Mouse (Mus musculus) heart, adult 2 months (tissue): ENCODE results near the gene Gm867. TPM values are rescaled to one million over a fixed set of nuclear protein-coding genes. Genes with fewer than 3 reads are reported as not detected.

ENCODE experiments used
- DNase-seq, 2 experiments: peaks; one replicate each; pipeline ENCODE4 v3.0.0; 2021
- H3K27ac ChIP-seq: fragments of 200-600 bp; 2 replicates; pipeline ENCODE4 v1.8.1; 2022
- H3K27me3 ChIP-seq: fragments of 200-500 bp; 2 replicates; pipeline ENCODE4 v1.6.1; 2012; ENCODE audit warnings: mild to moderate bottlenecking, low read length, inconsistent platforms, mixed read lengths; ENCODE audit not compliant: control insufficient read depth, insufficient read depth
- H3K36me3 ChIP-seq: fragments of 200-500 bp; 2 replicates; pipeline ENCODE4 v1.6.1; 2012; ENCODE audit warnings: low read length, inconsistent platforms; ENCODE audit not compliant: control insufficient read depth, insufficient read depth
- H3K4me1 ChIP-seq: fragments of 200-500 bp; 2 replicates; pipeline ENCODE4 v1.6.1; 2011; ENCODE audit warnings: low read length; ENCODE audit not compliant: control insufficient read depth, insufficient read depth
- H3K4me3 ChIP-seq: fragments of 200-600 bp; 2 replicates; pipeline ENCODE4 v1.8.1; 2022
- H3K79me2 ChIP-seq: fragments of 200-500 bp; replicated peaks from 2 replicates; pipeline ENCODE4 v1.6.1; 2012; ENCODE audit warnings: mild to moderate bottlenecking, inconsistent platforms, low read length, moderate library complexity, mixed read lengths; ENCODE audit not compliant: control insufficient read depth, insufficient read depth
- H3K9ac ChIP-seq: fragments of 200-500 bp; 2 replicates; pipeline ENCODE4 v1.6.1; 2012; ENCODE audit warnings: low read depth, mild to moderate bottlenecking, control low read depth, inconsistent platforms, low read length, mixed read lengths
- CTCF ChIP-seq: fragments of 200-600 bp; IDR thresholded peaks from 2 replicates; pipeline ENCODE4 v1.8.1; 2022; ENCODE audit warnings: antibody characterized with exemption, mild to moderate bottlenecking, moderate library complexity
- EP300 ChIP-seq: fragments of 200-500 bp; IDR thresholded peaks from 2 replicates; pipeline ENCODE4 v1.6.1; 2011; ENCODE audit warnings: low read depth, low read length, control low read depth; ENCODE audit not compliant: insufficient read depth
- POLR2A ChIP-seq: fragments of 200-500 bp; IDR thresholded peaks from 2 replicates; pipeline ENCODE4 v1.6.1; 2011; ENCODE audit warnings: mild to moderate bottlenecking, low read depth, low read length, control low read depth; ENCODE audit not compliant: insufficient read depth
- WGBS: fragments of 180-500 bp; shearing (Covaris S2); methylation state at CpG from one replicate; pipeline ENCODE4 v1.1.7; 2018; 5-methylcytosine and 5-hydroxymethylcytosine counted together
- intact Hi-C: fragments of 180-260 bp; cut with DNase I; formaldehyde crosslinking; loops from one replicate; pipeline ENCODE4 v1.15.1; 2025
- polyA plus RNA-seq: library from polyadenylated mRNA; depleted of rRNA; stranded (reverse); fragments of >200 nt; gene quantifications from 2 replicates; pipeline ENCODE4 v1.2.3, GENCODE M21; 2012
- total RNA-seq, 2 experiments: library from RNA; stranded (reverse); gene quantifications; 2 replicates each; pipeline ENCODE4 v1.2.3; 2021

Gm867 gene
- total and polyA plus RNA-seq, 3 experiments, result 0.76 TPM; not detected in 2

DNA sequence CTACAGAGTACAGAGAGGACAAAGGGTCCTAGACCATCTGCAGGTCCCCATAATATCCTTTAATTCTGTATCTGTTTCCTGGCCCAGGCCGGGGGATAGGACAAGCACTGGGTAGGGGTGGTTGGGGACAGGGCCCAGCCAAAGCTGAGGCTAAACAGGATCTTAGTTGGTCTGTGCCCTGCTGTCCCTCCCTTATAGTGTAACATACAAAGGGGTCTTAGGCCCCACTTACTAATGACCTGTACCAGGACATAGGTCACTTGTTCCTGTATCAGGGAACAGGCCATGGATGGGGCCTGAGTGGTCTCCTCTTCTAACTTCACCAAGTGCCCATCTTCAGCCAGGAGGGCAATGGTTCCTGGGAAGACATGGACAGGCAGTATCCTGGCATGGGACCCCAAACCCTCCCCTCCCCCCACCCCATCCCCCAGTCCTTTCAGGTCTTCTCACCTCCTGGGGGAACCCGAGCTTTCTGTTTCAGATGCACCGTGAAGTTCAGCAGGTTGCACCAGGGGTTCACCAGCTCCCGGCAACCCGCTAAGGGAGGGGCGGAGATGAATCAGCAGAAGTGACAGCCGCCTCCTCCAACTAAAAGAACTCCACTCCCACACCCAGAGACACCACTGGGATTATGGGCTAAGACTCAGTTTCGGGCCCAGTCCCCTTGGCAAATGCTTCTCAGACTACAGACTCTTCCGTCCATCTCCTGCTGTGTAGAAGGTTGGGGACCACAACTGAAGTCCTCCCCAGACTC is 814 bp downstream of the Gm867 start:
- Histone ChIP-seq H3K4me3 (no peak overlapping the region), H3K79me2 (no peaks in the 10 kb centered on the region), H3K27me3 (no peaks in the 10 kb centered on the region), H3K9ac (no peak overlapping the region), H3K36me3 (no peaks in the 10 kb centered on the region), H3K4me1 (peaks cover 6% of the 10 kb centered on the region), H3K27ac (no peak overlapping the region)
- DNase-seq, result no peak
- intact Hi-C loops, result no loop called here
- no peak for TF ChIP-seq EP300
- TF ChIP-seq POLR2A, result no peak
- TF ChIP-seq CTCF, result no peak
- WGBS, result 71% methylated on average over 9 of the region's 9 CpGs

DNA sequence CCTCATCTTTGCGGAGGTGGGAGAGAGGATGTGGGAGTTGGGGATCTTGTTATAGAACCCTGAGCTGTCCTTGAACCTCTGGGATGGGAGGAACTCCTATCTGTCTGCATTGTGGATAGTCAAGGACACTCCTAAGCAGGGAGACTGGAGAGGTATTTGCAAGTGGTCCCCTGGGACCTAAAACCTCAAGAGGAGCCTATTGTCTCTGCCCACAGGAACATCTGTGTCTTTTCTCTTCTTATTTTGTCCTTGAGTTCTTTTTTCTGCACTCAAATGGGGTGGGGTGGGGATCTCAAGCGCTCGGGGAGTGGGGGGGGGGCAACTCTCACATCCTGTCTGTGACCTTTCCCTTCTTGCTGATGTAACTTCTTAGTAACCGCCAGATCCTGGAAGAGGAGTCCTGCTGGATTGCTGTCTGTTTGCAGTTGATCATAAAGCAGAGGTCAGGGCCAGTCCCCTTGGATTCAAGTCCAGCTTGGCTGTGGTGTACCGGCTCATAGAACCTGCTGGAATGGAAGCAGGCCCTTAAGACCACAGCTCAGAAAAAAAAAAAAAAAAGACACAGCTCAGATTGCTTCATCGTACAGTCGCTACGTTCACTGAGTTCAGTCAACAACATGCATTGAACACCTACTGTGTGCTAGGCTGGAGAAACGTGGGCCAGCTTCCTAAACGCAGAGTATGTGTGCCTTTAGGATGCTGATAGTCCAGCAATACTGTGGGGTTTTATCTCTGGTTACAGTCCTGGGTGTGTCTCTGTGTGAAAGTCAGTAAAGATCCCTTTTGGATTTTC is 2.4 kb downstream of the Gm867 start:
- Histone ChIP-seq H3K79me2 (no peaks in the 10 kb centered on the region), H3K4me1 (peaks cover 5% of the 10 kb centered on the region), H3K4me3 (no peak overlapping the region), H3K9ac (no peak overlapping the region), H3K27ac (peak overlapping the region; percentile 40; the same call in 1 of the 2 replicates), H3K27me3 (no peaks in the 10 kb centered on the region), H3K36me3 (no peaks in the 10 kb centered on the region)
- intact Hi-C loops, result no loop called here
- 31% methylated on average over 10 of the region's 10 CpGs for WGBS
- TF ChIP-seq CTCF (no peak), POLR2A (0 out of 2 replicates have a peak, but pooled peaks have one; percentile 0)
- DNase-seq, result peak in 1 of 2 experiments; percentile 44

DNA sequence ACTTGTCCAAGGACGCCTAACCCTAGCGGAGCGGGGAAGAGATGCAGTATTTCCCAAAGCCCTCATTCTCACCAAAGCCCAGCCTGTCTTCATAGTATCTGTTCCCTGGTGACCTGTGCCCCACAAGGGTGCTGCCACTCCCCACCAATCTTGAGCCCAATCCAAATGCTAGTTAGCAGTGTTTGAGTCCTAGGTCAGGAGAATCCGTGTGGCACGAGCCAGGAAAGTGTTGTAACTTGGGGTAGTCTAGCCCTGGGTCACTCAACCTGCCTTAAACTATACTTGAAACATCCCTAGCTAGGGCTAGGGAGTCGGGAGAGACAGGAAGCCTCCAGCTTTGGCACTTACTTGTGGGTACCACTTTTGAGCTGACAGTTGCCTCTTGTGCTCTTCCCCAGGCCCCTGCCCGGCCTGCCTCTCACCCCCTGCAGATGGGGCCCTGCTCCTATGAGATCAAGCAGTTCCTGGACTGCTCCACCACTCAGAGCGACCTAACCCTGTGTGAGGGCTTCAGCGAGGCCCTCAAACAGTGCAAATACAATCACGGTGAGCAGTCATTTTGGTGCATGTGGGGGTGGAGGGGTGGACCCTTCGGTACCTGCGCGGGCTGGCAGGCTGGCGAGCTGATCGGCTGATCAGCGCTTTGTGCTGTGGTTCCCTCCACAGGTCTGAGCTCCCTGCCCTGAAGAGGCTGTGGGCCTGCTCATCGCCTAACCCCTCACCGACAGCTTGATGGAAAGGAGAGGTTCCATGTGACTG is 3.4 kb downstream of the Gm867 start:
- peak overlapping the region; percentile 55 for H3K9ac ChIP-seq

DNA sequence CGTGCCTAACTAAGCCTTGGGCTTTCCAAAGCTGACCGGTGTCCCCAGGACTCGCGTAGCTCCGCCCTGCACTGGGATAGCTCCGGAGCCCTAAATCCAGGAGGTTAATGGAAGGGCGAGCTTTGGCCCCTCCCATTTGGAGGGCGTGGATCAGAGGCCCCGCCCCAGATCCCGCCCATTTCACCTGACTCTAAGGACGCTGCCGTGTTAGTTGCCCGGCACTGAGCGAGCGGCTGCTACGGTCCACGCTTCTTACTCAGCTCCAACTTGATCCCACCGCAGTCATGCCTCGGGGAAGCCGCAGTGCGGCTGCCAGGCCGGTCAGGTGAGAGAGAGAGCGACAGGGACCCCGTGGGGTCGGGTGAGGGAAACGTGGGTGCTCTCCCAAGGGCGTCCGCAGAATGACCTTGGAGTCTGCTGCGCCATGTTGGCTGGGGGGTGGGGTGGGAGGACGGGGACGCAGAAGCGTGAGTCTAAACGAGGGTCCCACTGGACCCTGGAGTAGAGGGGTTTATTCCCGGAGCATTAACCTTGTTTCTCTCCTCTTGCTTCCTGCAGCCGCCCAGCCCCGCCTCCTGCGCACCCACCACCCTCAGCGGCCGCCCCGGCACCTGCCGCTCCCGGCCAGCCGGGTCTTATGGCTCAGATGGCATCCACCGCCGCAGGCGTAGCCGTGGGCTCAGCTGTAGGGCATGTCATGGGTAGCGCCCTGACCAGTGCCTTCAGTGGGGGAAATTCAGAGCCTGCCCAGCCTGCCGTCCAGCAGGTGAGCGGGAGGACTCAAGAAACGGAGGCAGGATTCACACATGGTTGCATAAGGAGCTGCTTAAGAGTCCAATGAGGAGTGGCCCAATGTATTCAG is 4.6 kb downstream of the Gm867 start, which contains the start of gene Mmp11:
Mmp11 (minus strand) TSS at position 817 of the 862 bp plus-strand sequence.
- Histone ChIP-seq H3K27me3 (no peaks in the 10 kb centered on the region), H3K79me2 (no peaks in the 10 kb centered on the region), H3K36me3 (no peaks in the 10 kb centered on the region), H3K4me3 (peak within 1 kb of the TSS; percentile 55), H3K4me1 (peaks cover 12% of the 10 kb centered on the region), H3K9ac (peak within 1 kb of the TSS; percentile 88), H3K27ac (peak within 1 kb of the TSS; percentile 84)
- TF ChIP-seq CTCF (no peak), EP300 (no peak), POLR2A (peak; percentile 95)
- WGBS, result 8% methylated on average over 51 of the region's 51 CpGs
- intact Hi-C loops, result no loop called here
- DNase-seq, result peak; percentile 69 to 83

More for the DNA sequence above, 3.4 kb downstream of the Gm867 start:
- intact Hi-C loops, result no loop called here
- H3K36me3 ChIP-seq, result no peaks in the 10 kb centered on the region
- H3K79me2 ChIP-seq, result no peaks in the 10 kb centered on the region
- TF ChIP-seq POLR2A, result peak; percentile 26; the same call in 1 of the 2 replicates
- no peak for TF ChIP-seq EP300
- 0 out of 2 replicates have a peak, but pooled peaks have one; percentile 1 for TF ChIP-seq CTCF
- peak overlapping the region; percentile 55 for H3K4me3 ChIP-seq
- no peaks in the 10 kb centered on the region for H3K27me3 ChIP-seq
- H3K27ac ChIP-seq, result peak overlapping the region; percentile 84; the same call in 1 of the 2 replicates
- DNase-seq, result no peak
- peaks cover 9% of the 10 kb centered on the region for H3K4me1 ChIP-seq
- 48% methylated on average over 18 of the region's 18 CpGs for WGBS

DNA sequence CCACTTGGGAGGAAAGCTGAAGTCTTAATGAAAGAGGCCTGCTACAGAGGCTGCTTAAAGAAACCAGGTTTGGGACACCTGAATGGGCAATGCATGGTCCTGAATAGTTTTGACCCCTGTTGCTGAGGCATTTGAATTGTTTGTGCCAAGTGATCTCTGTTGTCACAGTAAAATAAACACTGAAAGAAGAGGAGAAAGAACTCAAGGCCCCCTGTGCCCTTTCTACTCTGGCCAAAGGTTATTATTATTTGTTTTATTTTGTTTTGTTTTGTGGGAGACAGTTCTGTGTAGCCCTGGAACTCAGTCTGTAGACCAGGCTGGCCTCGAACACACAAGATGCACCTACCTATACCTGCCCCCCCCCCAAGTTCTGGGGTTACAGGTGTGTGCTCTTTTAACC is 5.5 kb downstream of the Gm867 start:
- Histone ChIP-seq H3K36me3 (no peaks in the 10 kb centered on the region), H3K27ac (no peak overlapping the region), H3K79me2 (no peaks in the 10 kb centered on the region), H3K4me1 (peaks cover 14% of the 10 kb centered on the region), H3K9ac (no peak overlapping the region), H3K27me3 (no peaks in the 10 kb centered on the region), H3K4me3 (no peak overlapping the region)
- WGBS, result 68% methylated on average over 1 of the region's 1 CpGs
- TF ChIP-seq POLR2A (no peak), CTCF (no peak), EP300 (no peak)
- intact Hi-C loops, result no loop called here
- no peak for DNase-seq
